8 mouse cellular contexts compared by ENCODE assay signal in the genomic region with DNA sequence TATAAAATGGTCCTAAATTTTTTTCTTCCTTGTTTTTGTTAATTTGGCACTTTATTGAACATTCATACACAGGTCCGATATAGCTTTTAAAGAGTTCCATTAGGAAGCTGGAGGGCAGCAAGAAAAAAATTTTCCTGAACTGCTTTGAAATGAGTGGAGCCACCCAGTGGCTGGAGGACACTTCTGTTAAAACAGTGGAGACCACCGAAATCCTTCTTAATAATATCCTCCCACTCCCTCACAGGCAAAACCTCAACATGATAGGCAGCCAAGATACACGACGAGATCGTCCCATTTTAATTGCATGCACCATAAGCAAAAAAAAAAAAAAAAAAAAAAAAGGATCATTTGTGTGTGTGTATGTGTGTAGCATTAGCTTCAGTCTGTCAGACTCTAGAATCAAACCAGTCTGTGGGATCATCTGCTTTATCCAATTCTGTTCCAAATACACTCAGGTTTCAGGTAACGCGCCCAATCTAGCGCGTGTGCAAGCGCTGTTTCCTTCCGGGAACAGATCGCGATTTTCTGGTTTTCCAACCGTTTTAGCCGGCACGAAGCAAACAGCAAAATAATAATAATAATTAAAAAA. TPM values are rescaled to one million over a fixed set of nuclear protein-coding genes. Genes with fewer than 3 reads are reported as not detected.
DNase-seq lines count a peak whose midpoint lies in the region; ATAC-seq and TF ChIP-seq lines count a peak whose summit lies in the region.

No protein-coding gene starts in this region.

- H3K36me3 ChIP-seq in forebrain, embryonic 11.5 days (ENCODE audit: control insufficient read depth, insufficient read depth, low read length): peaks cover 11% of the 10 kb centered on the region
- H3K36me3 ChIP-seq in intestine, embryonic 15.5 days: peaks cover 16% of the 10 kb centered on the region
- H3K36me3 ChIP-seq in liver, embryonic 15.5 days (replicated peaks): peaks cover 22% of the 10 kb centered on the region
- peaks cover 22% of the 10 kb centered on the region for H3K36me3 ChIP-seq in neural tube, embryonic 13.5 days

- peak overlapping the region; percentile 89 for H3K4me3 ChIP-seq in forebrain, embryonic 11.5 days (ENCODE audit: low read depth, low read length)
- H3K4me3 ChIP-seq in intestine, embryonic 15.5 days (replicated peaks): peak overlapping the region; percentile 83
- H3K4me3 ChIP-seq in liver, embryonic 15.5 days (replicated peaks): peak overlapping the region; percentile 90
- H3K4me3 ChIP-seq in neural tube, embryonic 13.5 days: peak overlapping the region; percentile 88

- H3K27ac ChIP-seq in forebrain, embryonic 11.5 days (ENCODE audit: low read depth, low read length): peak overlapping the region; percentile 99
- peak overlapping the region; percentile 98 for H3K27ac ChIP-seq in intestine, embryonic 15.5 days
- peak overlapping the region; percentile 99 for H3K27ac ChIP-seq in liver, embryonic 15.5 days (replicated peaks)
- peak overlapping the region; percentile 99 for H3K27ac ChIP-seq in neural tube, embryonic 13.5 days (replicated peaks)

- no peak for ATAC-seq in forebrain, embryonic 11.5 days (replicated peaks; ENCODE audit: low FRiP score)
- no peak for ATAC-seq in intestine, embryonic 15.5 days
- no peak for ATAC-seq in liver, embryonic 15.5 days (ENCODE audit: insufficient read depth)
- ATAC-seq in neural tube, embryonic 13.5 days (ENCODE audit: low read depth): no peak

- H3K27me3 ChIP-seq in forebrain, embryonic 11.5 days (ENCODE audit: control insufficient read depth, insufficient read depth, low read length): no peaks in the 10 kb centered on the region
- no peaks in the 10 kb centered on the region for H3K27me3 ChIP-seq in intestine, embryonic 15.5 days (replicated peaks)
- H3K27me3 ChIP-seq in liver, embryonic 15.5 days: no peaks in the 10 kb centered on the region
- no peaks in the 10 kb centered on the region for H3K27me3 ChIP-seq in neural tube, embryonic 13.5 days

- DNase-seq in right cerebral cortex, postnatal 4 days: peak; percentile 23
- no peak for DNase-seq in right cerebral cortex, postnatal 25 days
- peak; percentile 84 for DNase-seq in brain, embryonic 14.5 days (ENCODE audit: low read depth)
- DNase-seq in forebrain, embryonic 11.5 days (ENCODE audit: low spot score): peak; percentile 59
- no peak for DNase-seq in ovary, postnatal 10 days (ENCODE audit: low spot score)

- under 1% methylated on average over 16 of the region's 16 CpGs for WGBS in forebrain, embryonic 11.5 days
- under 1% methylated on average over 16 of the region's 16 CpGs for WGBS in intestine, embryonic 15.5 days
- WGBS in liver, embryonic 15.5 days (ENCODE audit: insufficient replicate concordance): under 1% methylated on average over 16 of the region's 16 CpGs
- WGBS in neural tube, embryonic 13.5 days: under 1% methylated on average over 16 of the region's 16 CpGs

- TF ChIP-seq CTCF in brain, embryonic 14.5 days (IDR thresholded peaks at IDR 0.05; ENCODE audit: borderline replicate concordance, extremely low read depth, insufficient read depth, insufficient read length): peak; percentile 45; the same call in 1 of the 2 replicates

- no peaks in the 10 kb centered on the region for H3K9me3 ChIP-seq in forebrain, embryonic 11.5 days (ENCODE audit: control insufficient read depth, low read length)
- H3K9me3 ChIP-seq in intestine, embryonic 15.5 days: no peaks in the 10 kb centered on the region
- no peaks in the 10 kb centered on the region for H3K9me3 ChIP-seq in liver, embryonic 15.5 days (replicated peaks)
- no peaks in the 10 kb centered on the region for H3K9me3 ChIP-seq in neural tube, embryonic 13.5 days

- peak overlapping the region; percentile 57 for H3K4me2 ChIP-seq in forebrain, embryonic 11.5 days (ENCODE audit: low read depth, low read length, severe bottlenecking)
- peak overlapping the region; percentile 52 for H3K4me2 ChIP-seq in intestine, embryonic 15.5 days (replicated peaks)
- peak overlapping the region; percentile 87 for H3K4me2 ChIP-seq in liver, embryonic 15.5 days
- H3K4me2 ChIP-seq in neural tube, embryonic 13.5 days: peak overlapping the region; percentile 60

- H3K9ac ChIP-seq in forebrain, embryonic 11.5 days (ENCODE audit: low read length): peak overlapping the region; percentile 96
- H3K9ac ChIP-seq in intestine, embryonic 15.5 days: peak overlapping the region; percentile 95
- H3K9ac ChIP-seq in liver, embryonic 15.5 days: peak overlapping the region; percentile 94
- H3K9ac ChIP-seq in neural tube, embryonic 13.5 days: peak overlapping the region; percentile 96

- H3K4me1 ChIP-seq in forebrain, embryonic 11.5 days (replicated peaks; ENCODE audit: control insufficient read depth, insufficient read depth, low read length): no peaks in the 10 kb centered on the region
- no peaks in the 10 kb centered on the region for H3K4me1 ChIP-seq in intestine, embryonic 15.5 days (replicated peaks)
- peaks cover 11% of the 10 kb centered on the region for H3K4me1 ChIP-seq in liver, embryonic 15.5 days (replicated peaks)
- peaks cover 30% of the 10 kb centered on the region for H3K4me1 ChIP-seq in neural tube, embryonic 13.5 days (replicated peaks)

- TF ChIP-seq POLR2A in brain, embryonic 14.5 days (IDR thresholded peaks at IDR 0.05; ENCODE audit: borderline replicate concordance, extremely low read depth, insufficient read depth, insufficient read length, poor library complexity, severe bottlenecking): no peak

RNA-seq across cellular contexts. Expression of gene AC153137.1, which starts 29.3 kb away (rescaled TPM):
- polyA plus RNA-seq in brain, embryonic 14.5 days (2012; rRNA removed): not detected in 2 replicates
- polyA plus RNA-seq in forebrain, embryonic 11.5 days (2014; fragmentation: Nextera tagmentation; extraction: Ambion mirVana): not detected in 2 replicates
- not detected in 2 replicates for polyA plus RNA-seq in intestine, embryonic 15.5 days (2015; fragmentation: Nextera tagmentation; extraction: Ambion mirVana)
- not detected in 2 replicates for polyA plus RNA-seq in liver, embryonic 15.5 days (2015; fragmentation: Nextera tagmentation; extraction: Ambion mirVana)
- not detected in 2 replicates for polyA plus RNA-seq in neural tube, embryonic 13.5 days (2015; fragmentation: Nextera tagmentation; extraction: Ambion mirVana)

Comparison
In these comparisons a context has a peak if more than half of its experiments do, and no peak if none do; other contexts are left out.
1. DNase-seq: peak in right cerebral cortex, postnatal 4 days (single experiment), brain, embryonic 14.5 days (single experiment) and forebrain, embryonic 11.5 days (single experiment); none in right cerebral cortex, postnatal 25 days (single experiment) and ovary, postnatal 10 days (single experiment).
2. Peak in every context shown above with its lines, with median percentiles within 50 percentile points of each other: H3K27ac ChIP-seq, H3K4me2 ChIP-seq, H3K4me3 ChIP-seq and H3K9ac ChIP-seq.